Mouse (Mus musculus) erythroblast, embryonic 14.5 days (primary cell): ENCODE measurements around the gene Ldlrad3.

Source experiments
- GATA1 ChIP-seq: IDR thresholded peaks from 2 replicates; pipeline ENCODE4 v1.6.1; 2012; ENCODE audit warnings: low read length, inconsistent platforms, mixed read lengths
- TAL1 ChIP-seq: IDR thresholded peaks from 3 replicates; pipeline ENCODE4 v1.6.1; 2012; ENCODE audit warnings: low read length, inconsistent platforms, mixed read lengths

DNA sequence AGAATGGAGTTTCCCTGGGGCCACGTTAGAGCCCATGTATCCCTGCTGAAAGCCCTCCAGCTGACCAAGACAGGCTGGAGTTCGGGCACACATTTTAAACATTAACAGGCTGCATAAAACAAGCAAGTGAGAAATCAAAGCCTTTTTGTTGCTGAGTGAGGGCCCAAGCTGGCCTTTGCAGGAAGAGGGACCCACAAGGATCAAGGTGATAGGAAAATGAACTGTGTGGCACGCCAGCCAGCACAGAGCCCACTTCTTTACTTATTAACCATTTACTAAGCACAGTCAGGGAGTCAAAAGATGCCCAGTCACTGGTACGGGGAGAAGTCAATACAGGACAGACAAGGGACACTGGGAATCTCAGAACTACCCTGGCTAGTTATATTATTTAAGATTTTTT, 218.6 kb downstream of the Ldlrad3 start:
- TF ChIP-seq TAL1 = no peak
- TF ChIP-seq GATA1 = no peak
